Mouse (Mus musculus): Measurements from ENCODE around the gene Smad3. TPM values are rescaled to one million over a fixed set of nuclear protein-coding genes. Genes with fewer than 3 reads are reported as not detected.
A peak's percentile ranks its signal among the peaks of the same experiment; 100 is the strongest.

Gene Smad3
- polyA plus RNA-seq, 1 experiment from 2014 or later = 14.8 TPM

DNA sequence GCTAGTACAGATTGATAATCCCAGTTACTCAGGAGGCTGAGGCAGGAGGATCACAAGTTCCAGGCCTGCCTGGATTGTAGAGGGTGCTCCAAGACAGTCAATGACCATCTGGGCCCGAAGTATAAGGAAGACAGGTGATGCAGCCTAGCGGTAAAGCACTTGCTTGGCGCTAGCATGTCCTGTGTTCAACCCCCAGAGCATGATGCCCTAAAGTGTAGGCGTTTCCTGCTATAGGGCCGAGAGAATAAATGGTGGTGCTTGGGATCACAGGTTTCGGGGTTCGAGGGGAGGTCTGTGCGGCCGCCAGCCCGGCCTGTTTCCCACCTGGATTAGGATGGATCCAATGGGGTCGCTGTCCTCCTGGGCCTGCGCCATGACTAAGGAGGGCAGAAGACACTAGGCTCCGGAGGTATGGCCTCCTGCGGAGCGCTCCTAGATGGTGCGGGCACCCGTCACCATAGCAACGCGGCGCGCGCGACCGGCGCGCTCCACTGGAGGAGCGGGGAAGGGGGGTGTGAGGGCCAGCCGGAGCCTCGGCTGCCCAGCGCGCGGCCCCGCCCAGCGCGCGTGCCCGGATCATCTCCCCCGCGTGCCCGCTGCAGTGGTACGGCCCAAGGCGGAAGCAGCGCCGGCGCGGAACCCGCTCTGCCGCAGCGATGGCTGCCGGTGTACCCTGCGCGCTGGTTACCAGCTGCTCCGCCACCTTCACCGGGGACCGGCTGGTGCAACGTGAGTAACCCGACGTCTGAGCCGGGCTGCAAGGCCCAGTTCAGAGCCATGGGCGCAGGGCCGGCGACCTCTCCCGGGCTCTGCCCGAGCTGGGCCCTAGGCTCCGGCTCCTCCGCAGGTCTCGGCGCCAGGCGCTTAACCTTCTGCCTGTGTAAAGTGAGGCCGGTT lies 155.5 kb downstream of the Smad3 start, which contains the start of the genes Iqch and Aagab:
TSS of gene Iqch (minus strand) at position 451 of the 897 bp plus-strand sequence.
TSS of gene Aagab (plus strand) at position 618 of the 897 bp plus-strand sequence.
- peak; percentile 100 for ATAC-seq
- peak within 1 kb of the TSS; percentile 74 for H3K4me2 ChIP-seq (replicated peaks)
- peak within 1 kb of the TSS; percentile 87 for H3K4me3 ChIP-seq (replicated peaks)
- peaks cover 12% of the 10 kb centered on the region for H3K4me1 ChIP-seq (replicated peaks)
- H3K27ac ChIP-seq = peak within 1 kb of the TSS; percentile 15; the same call in 1 of the 2 replicates
- 1% methylated on average over 70 of the region's 70 CpGs for WGBS
- peak within 1 kb of the TSS; percentile 79 for H3K9ac ChIP-seq
- no peaks in the 10 kb centered on the region for H3K36me3 ChIP-seq
- no peaks in the 10 kb centered on the region for H3K9me3 ChIP-seq
- no peaks in the 10 kb centered on the region; the same call in 1 of the 2 replicates for H3K27me3 ChIP-seq (replicated peaks)

Other genes with a start within 250 kb of the Smad3 start
- 0.08 and 0.14 TPM in 2 replicates for gene Iqch, start 155.5 kb downstream of the Smad3 start, polyA plus RNA-seq (2015; fragmentation: Nextera tagmentation; extraction: Ambion mirVana)
- 27.2 and 28.2 TPM in 2 replicates for gene Aagab, start 155.3 kb downstream of the Smad3 start, polyA plus RNA-seq (2015; fragmentation: Nextera tagmentation; extraction: Ambion mirVana)